Mouse (Mus musculus) erythroblast, embryonic 14.5 days (primary cell): ENCODE data around the gene C1galt1. TPM values are rescaled to one million over a fixed set of nuclear protein-coding genes. Genes with fewer than 3 reads are reported as not detected.

ENCODE experiments used
- H3K27me3 ChIP-seq: 2 replicates; pipeline ENCODE4 v1.6.1; 2012; ENCODE audit warnings: inconsistent platforms; ENCODE audit not compliant: control insufficient read depth
- H3K36me3 ChIP-seq: 2 replicates; pipeline ENCODE4 v1.6.1; 2012; ENCODE audit warnings: mild to moderate bottlenecking, inconsistent platforms; ENCODE audit not compliant: control insufficient read depth
- H3K4me1 ChIP-seq: 2 replicates; pipeline ENCODE4 v1.6.1; 2012; ENCODE audit warnings: inconsistent platforms; ENCODE audit not compliant: control insufficient read depth
- H3K4me3 ChIP-seq: replicated peaks from 2 replicates; pipeline ENCODE3; 2012; ENCODE audit warnings: moderate library complexity, mild to moderate bottlenecking, inconsistent platforms
- H3K9me3 ChIP-seq: 2 replicates; pipeline ENCODE4 v1.6.1; 2012; ENCODE audit warnings: low read length, inconsistent platforms, mixed read lengths; ENCODE audit not compliant: control insufficient read depth
- GATA1 ChIP-seq: IDR thresholded peaks from 2 replicates; pipeline ENCODE4 v1.6.1; 2012; ENCODE audit warnings: low read length, inconsistent platforms, mixed read lengths
- TAL1 ChIP-seq: IDR thresholded peaks from 3 replicates; pipeline ENCODE4 v1.6.1; 2012; ENCODE audit warnings: low read length, inconsistent platforms, mixed read lengths
- polyA plus RNA-seq: library from polyadenylated mRNA; stranded (reverse); fragments of >175 nt; gene quantifications from 2 replicates; pipeline ENCODE4 v1.2.3, GENCODE M21; 2012

C1galt1 gene
- polyA plus RNA-seq, 1 experiment = 0.25 TPM

DNA sequence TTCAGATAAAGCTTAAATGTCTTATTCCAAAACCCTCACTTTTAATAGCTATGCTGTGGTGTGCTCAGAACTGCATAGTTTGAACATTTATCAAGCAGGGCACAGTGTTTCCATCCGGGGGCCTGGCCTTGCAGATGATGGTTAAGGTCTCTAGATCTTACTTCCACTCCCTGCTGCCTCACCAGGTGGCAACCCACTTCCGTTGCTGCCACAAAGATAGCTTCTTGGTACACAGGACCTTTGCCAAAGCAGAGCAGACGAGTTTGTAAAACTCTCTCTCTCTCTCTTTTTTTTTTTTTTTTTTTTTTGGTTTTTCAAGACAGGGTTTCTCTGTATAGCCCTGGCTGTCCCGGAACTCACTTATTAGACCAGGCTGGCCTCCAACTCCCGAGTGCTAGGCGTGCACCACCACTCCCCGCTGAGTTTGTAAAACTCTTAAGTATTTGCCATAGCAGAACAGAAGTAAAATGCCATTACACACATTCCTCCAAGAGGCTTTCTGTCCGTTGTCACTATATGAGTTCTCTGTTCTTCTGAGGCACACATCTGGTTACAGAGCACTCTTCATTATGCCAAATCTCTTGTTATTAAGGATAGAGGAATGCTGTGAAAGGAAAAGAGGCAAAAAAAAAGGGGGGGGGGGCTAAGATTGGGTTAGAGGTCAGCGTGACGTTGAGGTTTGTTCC, 773 bp upstream of the C1galt1 start:
- peaks cover 17% of the 10 kb centered on the region for H3K36me3 ChIP-seq
- H3K4me3 ChIP-seq = peak overlapping the region; percentile 94
- no peaks in the 10 kb centered on the region for H3K9me3 ChIP-seq
- no peaks in the 10 kb centered on the region for H3K27me3 ChIP-seq
- TF ChIP-seq TAL1 = no peak
- TF ChIP-seq GATA1 = no peak
- H3K4me1 ChIP-seq = peaks cover 34% of the 10 kb centered on the region

DNA sequence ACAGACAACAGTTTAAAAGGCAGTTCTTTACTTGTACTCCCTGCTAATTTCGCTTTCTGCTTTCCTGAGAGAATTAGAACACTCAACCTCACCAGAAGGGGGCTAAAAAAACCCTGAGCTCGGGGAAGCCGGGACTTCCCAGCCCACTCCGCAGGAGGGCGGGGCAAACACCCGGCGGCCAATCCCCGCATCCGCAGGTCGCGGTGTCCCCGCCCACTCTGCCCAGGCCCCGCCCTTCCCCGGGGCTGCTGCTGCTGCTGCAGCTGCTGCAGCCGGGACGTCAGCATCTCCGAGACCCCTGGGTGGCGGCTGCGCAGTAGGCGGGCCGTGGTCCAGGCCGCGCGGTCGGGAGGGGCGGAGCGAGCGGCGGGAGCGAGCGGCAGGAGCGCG, 235 bp upstream of the C1galt1 start:
- no peak for TF ChIP-seq GATA1
- no peak for TF ChIP-seq TAL1
- Histone ChIP-seq H3K4me3 (peak overlapping the region; percentile 94), H3K9me3 (no peaks in the 10 kb centered on the region), H3K36me3 (peaks cover 19% of the 10 kb centered on the region), H3K4me1 (peaks cover 38% of the 10 kb centered on the region), H3K27me3 (no peaks in the 10 kb centered on the region)

DNA sequence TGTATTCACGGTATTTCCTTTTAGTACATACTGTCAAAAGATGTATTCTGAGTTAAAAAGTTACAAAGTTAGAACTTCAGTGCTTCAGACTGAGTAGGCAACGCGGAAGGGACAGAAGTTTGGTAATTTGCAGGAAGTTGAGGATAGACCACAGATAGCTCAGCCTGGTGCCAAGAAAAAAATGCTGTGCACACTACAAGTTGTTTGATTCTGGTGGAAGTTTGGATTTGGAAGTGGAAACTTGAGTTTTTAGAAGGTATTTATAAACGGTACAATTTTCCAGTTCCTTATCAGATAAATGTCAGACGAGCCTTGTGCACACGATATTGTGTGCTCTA, 1.0 kb downstream of the C1galt1 start:
- Histone ChIP-seq H3K36me3 (peaks cover 25% of the 10 kb centered on the region), H3K4me3 (peak overlapping the region; percentile 94), H3K4me1 (peaks cover 51% of the 10 kb centered on the region), H3K9me3 (no peaks in the 10 kb centered on the region), H3K27me3 (no peaks in the 10 kb centered on the region)
- no peak for TF ChIP-seq TAL1
- peak; percentile 47 for TF ChIP-seq GATA1

DNA sequence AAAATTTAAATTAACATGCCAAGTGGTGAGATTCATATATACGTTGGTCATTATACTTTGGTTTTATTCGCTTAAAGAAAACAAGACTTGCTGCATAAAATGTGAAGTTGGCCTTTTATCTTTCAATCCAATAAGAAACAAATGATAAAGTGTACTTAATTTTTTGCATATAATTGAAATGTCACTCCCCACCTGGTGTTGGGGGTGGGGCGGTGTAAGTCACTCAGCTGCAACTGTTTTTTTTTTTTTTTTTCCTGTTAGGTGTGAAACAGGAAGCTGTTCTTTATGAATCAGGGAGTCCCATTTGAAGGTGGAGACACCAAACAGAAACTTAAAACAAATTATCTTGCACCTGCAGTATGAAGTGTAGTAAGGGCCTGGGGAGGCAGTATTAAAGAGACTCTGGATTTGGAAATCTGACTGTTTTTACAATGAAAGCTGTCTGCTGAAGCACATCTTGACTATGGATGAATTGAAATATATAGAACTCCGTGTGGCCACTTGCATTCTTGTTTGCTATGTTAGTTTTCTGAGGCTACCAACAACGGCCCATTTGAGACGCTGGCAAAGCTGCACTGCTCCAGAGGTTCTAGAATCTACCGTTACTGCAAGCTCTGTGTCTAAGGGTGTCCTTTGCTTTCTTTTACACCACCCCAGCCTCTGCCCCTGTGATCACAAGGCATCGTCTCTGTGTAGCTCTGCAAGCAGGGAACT, 2.2 kb downstream of the C1galt1 start:
- TF ChIP-seq GATA1 (no peak), TAL1 (no peak)
- peak overlapping the region; percentile 94 for H3K4me3 ChIP-seq
- no peaks in the 10 kb centered on the region for H3K27me3 ChIP-seq
- H3K9me3 ChIP-seq = no peaks in the 10 kb centered on the region
- H3K36me3 ChIP-seq = peaks cover 32% of the 10 kb centered on the region
- peaks cover 60% of the 10 kb centered on the region for H3K4me1 ChIP-seq

DNA sequence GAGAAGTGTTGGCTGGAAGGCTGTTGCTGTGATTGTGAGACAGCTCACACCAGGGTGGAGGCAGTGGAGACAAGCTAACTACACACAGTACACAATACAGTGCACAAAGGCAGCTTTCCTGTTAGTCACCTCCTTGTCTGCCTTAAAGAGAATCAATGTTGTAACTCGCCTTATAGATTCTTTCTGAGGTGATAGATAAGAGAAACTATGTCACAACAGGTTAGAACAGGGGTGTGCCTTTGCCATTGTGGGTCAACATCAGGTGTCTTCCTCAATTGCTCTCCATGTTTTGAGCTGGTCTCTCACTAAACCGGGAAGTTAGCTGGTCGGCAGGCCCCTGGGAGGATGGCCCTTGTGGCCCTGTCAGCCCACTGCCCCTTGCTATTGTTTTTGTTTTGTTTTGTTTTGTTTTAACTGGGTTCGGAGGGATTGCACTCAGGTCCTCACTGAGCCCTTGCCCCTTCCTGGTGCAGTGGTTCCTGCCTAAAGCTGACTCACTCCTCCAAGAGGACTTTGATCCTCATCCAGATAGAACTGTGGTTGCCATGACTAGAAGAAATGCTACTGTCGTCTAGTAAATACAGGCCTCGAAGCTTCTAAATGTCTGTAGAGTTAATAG, 3.4 kb downstream of the C1galt1 start:
- H3K36me3 ChIP-seq = peaks cover 33% of the 10 kb centered on the region
- no peaks in the 10 kb centered on the region for H3K9me3 ChIP-seq
- peaks cover 69% of the 10 kb centered on the region for H3K4me1 ChIP-seq
- TF ChIP-seq TAL1 (no peak), GATA1 (no peak)
- no peaks in the 10 kb centered on the region for H3K27me3 ChIP-seq
- H3K4me3 ChIP-seq = peak overlapping the region; percentile 22

DNA sequence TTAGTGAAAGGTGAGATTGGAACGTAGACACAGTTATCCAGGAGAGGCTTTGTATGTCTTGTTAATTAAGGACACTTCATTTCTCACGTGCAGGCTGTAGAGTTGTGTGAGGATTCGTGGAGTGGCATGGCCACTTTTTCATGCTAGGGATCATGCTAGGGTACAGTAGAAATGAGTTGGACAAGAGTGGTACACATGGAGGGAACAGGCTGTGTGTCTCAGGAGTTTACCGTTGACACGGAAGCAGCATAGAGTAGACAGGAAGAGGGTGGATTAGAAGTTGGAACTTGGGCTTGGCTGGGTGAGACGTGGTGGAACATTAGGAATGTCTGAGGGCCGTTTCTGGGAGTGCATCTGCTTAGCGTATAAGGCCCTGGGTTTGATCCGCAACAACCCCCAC, 4.1 kb downstream of the C1galt1 start:
- Histone ChIP-seq H3K4me3 (peak overlapping the region; percentile 10), H3K27me3 (no peaks in the 10 kb centered on the region), H3K9me3 (no peaks in the 10 kb centered on the region), H3K36me3 (peaks cover 36% of the 10 kb centered on the region), H3K4me1 (peaks cover 75% of the 10 kb centered on the region)
- TF ChIP-seq TAL1 = no peak
- no peak for TF ChIP-seq GATA1

DNA sequence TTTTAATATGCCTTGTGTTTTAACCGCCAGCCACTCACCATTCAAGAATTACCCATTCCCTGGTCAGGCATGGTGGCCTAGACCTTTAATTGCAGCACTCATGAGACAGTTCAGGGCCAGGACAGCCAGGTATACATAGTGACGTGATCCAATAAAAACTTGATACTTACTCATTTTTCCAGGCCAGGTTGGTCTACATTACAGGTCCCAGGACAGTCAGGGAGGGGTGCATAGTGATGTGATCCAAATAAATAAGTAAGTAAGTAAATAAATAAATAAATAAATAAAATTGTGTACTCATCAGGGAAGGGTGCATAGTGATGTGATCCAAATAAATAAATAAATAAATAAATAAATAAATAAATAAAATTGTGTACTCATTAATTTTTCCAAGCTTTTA, 6.4 kb downstream of the C1galt1 start:
- H3K4me1 ChIP-seq = peaks cover 82% of the 10 kb centered on the region
- no peaks in the 10 kb centered on the region for H3K27me3 ChIP-seq
- no peak overlapping the region for H3K4me3 ChIP-seq
- peaks cover 36% of the 10 kb centered on the region for H3K36me3 ChIP-seq
- no peak for TF ChIP-seq GATA1
- TF ChIP-seq TAL1 = no peak
- H3K9me3 ChIP-seq = no peaks in the 10 kb centered on the region

DNA sequence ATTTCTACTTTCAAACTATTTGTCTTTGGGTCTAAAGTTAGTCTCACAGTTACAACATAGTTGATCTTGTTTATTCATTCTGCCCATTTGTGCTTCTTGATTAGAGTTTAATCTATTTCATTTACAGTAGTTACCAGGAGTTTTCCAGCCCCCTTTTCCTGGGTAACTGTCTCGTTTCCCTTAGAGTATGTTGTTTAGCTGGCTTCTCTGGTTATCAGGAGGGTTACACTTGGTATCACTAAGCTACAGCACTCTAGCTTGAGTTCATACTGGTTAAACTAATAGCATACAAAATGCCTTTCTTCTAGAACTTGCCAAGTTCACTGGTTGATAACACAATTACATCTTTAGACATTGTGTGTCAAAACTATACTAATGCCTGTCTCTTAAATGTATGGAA, 8.3 kb downstream of the C1galt1 start:
- Histone ChIP-seq H3K4me3 (no peak overlapping the region), H3K4me1 (peaks cover 86% of the 10 kb centered on the region), H3K36me3 (peaks cover 36% of the 10 kb centered on the region), H3K9me3 (no peaks in the 10 kb centered on the region), H3K27me3 (no peaks in the 10 kb centered on the region)
- TF ChIP-seq TAL1 = no peak
- no peak for TF ChIP-seq GATA1

DNA sequence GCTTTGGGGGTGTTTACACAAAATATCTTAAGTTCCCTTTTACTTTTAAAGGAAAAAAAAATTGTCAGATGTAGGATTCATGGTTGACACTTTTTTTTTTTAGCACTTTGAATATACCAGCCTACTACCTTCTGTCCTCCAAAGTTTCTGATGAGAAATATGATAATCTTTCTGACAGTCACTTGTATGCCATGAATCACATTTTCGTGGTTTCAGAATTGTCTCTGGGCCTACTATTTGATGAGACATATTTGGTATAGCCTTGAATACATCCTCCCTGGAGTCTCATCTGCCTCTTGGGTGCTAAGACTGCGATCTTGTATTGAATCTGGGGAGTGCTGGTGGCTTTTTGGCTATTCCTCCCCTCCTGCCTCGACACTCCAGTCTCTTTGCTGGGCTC, 8.8 kb downstream of the C1galt1 start:
- Histone ChIP-seq H3K4me3 (no peak overlapping the region), H3K4me1 (peaks cover 86% of the 10 kb centered on the region)
- TF ChIP-seq GATA1 (no peak), TAL1 (no peak)

More for the DNA sequence above, 8.8 kb downstream of the C1galt1 start:
- Histone ChIP-seq H3K36me3 (peaks cover 33% of the 10 kb centered on the region), H3K9me3 (no peaks in the 10 kb centered on the region), H3K27me3 (no peaks in the 10 kb centered on the region)
